Mouse (Mus musculus) cerebellum, adult 9-11 months (tissue): ENCODE data around the gene Mesp1.
"Not testable (repeated sequence)": the region's sequence is repeated elsewhere in the genome, so short reads cannot be mapped to it uniquely, and the experiment has no call there.

Experiments
- DNase-seq: peaks from one replicate; pipeline ENCODE4 v3.0.0; 2022

Gene Mesp1

DNA sequence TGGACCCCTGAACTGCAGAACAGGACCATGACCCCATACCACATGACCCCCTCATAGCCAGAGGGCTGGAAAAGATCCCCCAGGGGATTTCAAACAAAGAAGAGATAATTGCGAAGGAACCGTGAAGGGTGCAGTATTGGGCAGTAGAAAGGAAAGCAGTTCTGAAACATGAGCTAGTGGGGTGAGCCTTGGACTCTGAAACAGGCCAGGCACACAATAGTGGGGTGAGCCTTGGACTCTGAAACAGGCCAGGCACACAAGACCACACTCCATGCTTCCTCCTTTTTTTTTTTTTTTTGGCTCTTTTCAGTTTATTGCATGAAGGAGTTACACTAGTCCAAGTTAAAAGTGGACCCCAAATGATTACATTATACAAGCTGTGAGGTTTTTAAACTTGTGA lies 3.8 kb downstream of the Mesp1 start:
- DNase-seq = not testable (repeated sequence)

GRCm38 (mm10) chr7:79786295-79786694 lies 7.3 kb downstream of the Mesp1 start:
- DNase-seq = peak; percentile 43

GRCm38 (mm10) chr7:79782516-79782855 lies 11.1 kb downstream of the Mesp1 start:
- no peak for DNase-seq

DNA sequence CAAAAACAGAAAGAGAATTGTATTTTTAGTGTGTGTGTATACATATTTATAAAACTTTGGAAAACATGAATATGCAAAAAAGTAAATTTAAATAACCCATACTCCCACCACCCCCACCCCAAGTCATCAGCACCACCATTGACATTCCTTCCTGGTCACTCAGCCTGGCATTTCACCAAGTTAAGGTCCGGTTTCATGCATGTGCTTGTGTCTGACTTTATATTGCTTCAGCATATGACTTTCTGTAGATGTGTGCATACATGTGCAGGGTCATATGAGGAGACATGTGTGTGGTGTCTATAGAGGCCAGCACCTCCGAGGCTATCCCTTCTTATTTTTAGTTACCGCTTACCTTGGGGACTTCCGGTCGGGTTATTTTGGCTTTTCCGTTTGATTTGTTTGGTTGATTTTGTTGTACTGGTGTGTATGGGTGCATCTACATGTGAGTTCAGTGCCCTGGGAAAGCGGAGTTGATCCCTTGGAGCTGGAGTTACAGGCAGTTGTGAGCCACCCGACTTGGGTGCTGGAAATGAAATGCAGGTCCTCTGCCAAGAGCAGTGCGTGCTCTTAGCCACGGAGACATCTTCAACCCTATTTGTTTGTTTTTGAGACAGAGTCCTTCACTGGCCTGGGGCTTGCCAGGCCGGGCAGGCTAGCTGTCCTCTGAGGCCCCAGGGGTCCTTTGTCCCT lies 11.6 kb downstream of the Mesp1 start:
- no peak for DNase-seq

- DNase-seq = peak; percentile 37
Measured at GRCm38 (mm10) chr7:79780647-79781626, 12.7 kb downstream of the Mesp1 start.

DNA sequence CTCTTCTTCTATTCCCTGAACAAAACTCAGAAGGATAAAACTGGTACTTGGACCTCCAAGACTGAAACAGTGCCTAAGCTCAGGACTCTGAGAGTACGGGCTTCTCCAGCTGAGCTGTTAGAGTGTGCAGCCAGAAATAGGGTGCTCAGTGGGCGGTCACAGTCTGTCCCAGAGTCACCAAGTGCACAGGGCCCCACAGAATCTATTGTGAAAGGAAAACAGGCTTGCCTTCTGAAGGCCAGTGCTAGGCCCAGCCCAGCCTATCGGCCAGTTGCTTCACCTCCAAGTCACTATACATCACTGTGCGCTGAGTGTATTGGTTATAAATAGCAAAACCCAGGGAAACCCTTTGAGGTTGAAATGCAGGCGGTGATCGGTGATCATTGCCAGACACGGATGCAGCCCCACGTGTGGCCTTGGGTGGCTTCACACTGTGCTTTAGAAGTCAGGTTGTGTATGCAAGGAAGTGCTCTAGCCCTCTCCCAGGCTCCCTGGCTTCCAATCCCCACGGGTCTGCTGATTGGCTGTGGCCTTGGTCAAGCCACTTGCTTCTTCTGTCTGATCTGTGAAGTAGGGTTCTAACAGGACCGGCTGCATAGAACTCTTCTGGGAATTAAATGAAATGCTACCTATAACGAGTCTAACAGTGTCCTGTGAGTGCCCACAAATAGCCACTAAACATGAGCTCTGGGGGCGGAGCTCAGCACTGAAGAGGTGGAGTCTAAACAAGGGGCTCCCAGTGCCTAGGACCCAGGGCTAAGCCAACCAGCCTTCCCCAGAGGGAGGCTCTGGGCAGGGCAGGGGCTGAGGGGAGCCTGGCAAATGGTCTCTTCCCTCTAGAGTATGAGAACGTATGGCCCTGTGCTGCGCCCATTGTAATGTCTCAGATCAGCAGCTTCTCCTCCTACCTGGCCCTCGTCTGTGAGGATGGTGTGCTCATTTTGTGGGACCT lies 21.8 kb downstream of the Mesp1 start:
- no peak for DNase-seq

GRCm38 (mm10) chr7:79769664-79770063 lies 23.9 kb downstream of the Mesp1 start:
- no peak for DNase-seq

GRCm38 (mm10) chr7:79765991-79766390 lies 27.6 kb downstream of the Mesp1 start:
- no peak for DNase-seq

- DNase-seq = no peak
Measured at GRCm38 (mm10) chr7:79762106-79762505, 31.5 kb downstream of the Mesp1 start.

- DNase-seq = no peak
Measured at GRCm38 (mm10) chr7:79761124-79761876, 32.3 kb downstream of the Mesp1 start.

DNA sequence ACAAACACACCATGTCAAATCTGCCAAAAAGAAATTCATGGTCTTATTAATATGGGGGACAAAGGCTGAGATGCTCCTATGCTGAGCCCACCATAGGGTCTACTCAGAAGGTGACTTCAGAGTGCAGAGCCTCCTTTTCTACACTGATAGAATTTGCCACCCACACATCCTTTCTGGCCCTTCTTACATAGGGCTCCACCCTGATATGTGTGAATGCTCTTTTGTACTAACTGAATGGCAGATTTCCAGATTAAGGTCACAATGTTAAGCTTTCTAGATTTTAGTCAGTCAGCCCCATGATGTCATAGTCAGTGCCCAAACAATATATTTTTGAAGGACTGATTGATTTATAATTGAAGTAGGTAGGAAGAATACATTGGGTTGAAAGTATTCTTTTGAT lies 33.8 kb downstream of the Mesp1 start:
- DNase-seq = no peak

- no peak for DNase-seq
Measured at GRCm38 (mm10) chr7:79758176-79758575, 35.4 kb downstream of the Mesp1 start.

- no peak for DNase-seq
Measured at GRCm38 (mm10) chr7:79756334-79756733, 37.3 kb downstream of the Mesp1 start.

DNA sequence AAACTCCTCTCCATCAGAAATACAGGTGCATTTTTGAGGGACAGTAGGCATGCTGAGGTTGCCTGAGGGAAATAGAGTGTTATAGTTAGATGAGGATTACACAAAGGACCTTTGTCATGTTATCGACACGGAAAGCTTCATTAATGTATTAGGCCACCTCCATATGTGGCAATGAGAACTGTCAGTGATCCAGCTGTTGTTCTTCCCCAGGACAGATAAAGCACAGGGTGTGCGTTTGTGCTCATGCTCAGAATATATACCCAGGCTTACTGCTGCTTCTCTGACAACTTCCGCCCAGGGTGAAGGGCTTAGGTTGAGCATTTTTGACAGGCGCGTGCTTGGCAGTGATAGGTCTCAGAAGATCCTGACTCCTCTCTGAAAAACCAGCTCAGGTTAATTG lies 44.1 kb downstream of the Mesp1 start:
- DNase-seq = no peak

- no peak for DNase-seq
Measured at GRCm38 (mm10) chr7:79747659-79748058, 45.9 kb downstream of the Mesp1 start.

GRCm38 (mm10) chr7:79744585-79744984 lies 49.0 kb downstream of the Mesp1 start:
- DNase-seq = no peak

DNA sequence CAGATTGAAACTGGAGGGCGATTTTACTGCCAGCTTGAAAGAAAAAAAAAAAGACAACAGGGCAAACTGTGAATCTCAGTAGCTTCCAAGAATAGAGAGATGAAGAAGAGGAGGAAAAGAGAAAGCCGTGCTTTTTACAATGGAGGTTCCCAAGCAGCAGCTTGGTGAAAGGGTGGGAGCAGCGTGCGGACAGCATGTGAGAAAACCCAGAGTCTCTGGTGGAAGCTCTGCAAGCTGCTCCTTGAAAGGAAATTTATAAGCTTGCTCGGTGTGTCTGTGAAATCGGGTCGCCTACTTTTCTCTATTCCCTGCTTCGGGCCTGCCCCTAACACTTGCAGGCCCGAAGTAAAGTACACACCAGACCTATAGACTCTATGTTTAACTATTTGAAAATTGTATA lies 49.5 kb downstream of the Mesp1 start:
- no peak for DNase-seq

GRCm38 (mm10) chr7:79742659-79743536 lies 50.7 kb downstream of the Mesp1 start, which contains the start of the genes Pex11a and Wdr93:
Gene Pex11a, minus strand, starts transcription at chr7:79743131.
Gene Wdr93, plus strand, starts transcription at chr7:79743163.
- peak; percentile 73 for DNase-seq

GRCm38 (mm10) chr7:79742277-79742658 lies 51.3 kb downstream of the Mesp1 start:
- DNase-seq = no peak
